Mouse (Mus musculus) thymus, adult 2 months (tissue): ENCODE results near the gene Ribc1. TPM values are rescaled to one million over a fixed set of nuclear protein-coding genes. Genes with fewer than 3 reads are reported as not detected.

Source experiments
- DNase-seq: peaks from one replicate; pipeline ENCODE4 v3.0.0; 2021
- H3K27ac ChIP-seq: fragments of 200-500 bp; 2 replicates; pipeline ENCODE4 v1.5.1; 2012; ENCODE audit warnings: low read length, control low read depth; ENCODE audit not compliant: control insufficient read depth, insufficient read depth
- H3K27me3 ChIP-seq: fragments of 200-500 bp; 2 replicates; pipeline ENCODE4 v1.6.1; 2012; ENCODE audit warnings: mild to moderate bottlenecking, low read length, moderate library complexity, mixed read lengths; ENCODE audit not compliant: control insufficient read depth, insufficient read depth
- H3K36me3 ChIP-seq: fragments of 200-500 bp; 2 replicates; pipeline ENCODE4 v1.6.1; 2012; ENCODE audit warnings: mild to moderate bottlenecking, low read length, moderate library complexity; ENCODE audit not compliant: control insufficient read depth, insufficient read depth
- H3K4me1 ChIP-seq: fragments of 200-500 bp; replicated peaks from 2 replicates; pipeline ENCODE4 v1.6.1; 2012; ENCODE audit warnings: low read length; ENCODE audit not compliant: control insufficient read depth, insufficient read depth
- H3K4me3 ChIP-seq: fragments of 200-500 bp; 2 replicates; pipeline ENCODE4 v1.5.1; 2012; ENCODE audit warnings: mild to moderate bottlenecking, low read length, control low read depth, moderate library complexity; ENCODE audit not compliant: control insufficient read depth, insufficient read depth
- CTCF ChIP-seq: fragments of 200-500 bp; IDR thresholded peaks from 2 replicates; pipeline ENCODE4 v1.5.1; 2012; ENCODE audit warnings: mild to moderate bottlenecking, control low read depth, low read length, moderate library complexity, borderline replicate concordance; ENCODE audit not compliant: control insufficient read depth, poor library complexity, insufficient read depth; ENCODE audit errors: extremely low read depth
- POLR2A ChIP-seq: fragments of 200-500 bp; IDR thresholded peaks from 2 replicates; pipeline ENCODE4 v1.6.1; 2012; ENCODE audit warnings: mild to moderate bottlenecking, low read length, control low read depth, moderate library complexity; ENCODE audit not compliant: control insufficient read depth, poor library complexity, insufficient read depth; ENCODE audit errors: extremely low read depth
- WGBS: fragments of 180-500 bp; shearing (Covaris S2); methylation state at CpG from one replicate; pipeline ENCODE4 v1.1.7; 2018; 5-methylcytosine and 5-hydroxymethylcytosine counted together
- polyA plus RNA-seq: library from polyadenylated mRNA; depleted of rRNA; stranded (reverse); fragments of >200 nt; gene quantifications from 2 replicates; pipeline ENCODE4 v1.2.3, GENCODE M21; 2012

Ribc1 gene
- polyA plus RNA-seq, 1 experiment, result 0.54 TPM

DNA sequence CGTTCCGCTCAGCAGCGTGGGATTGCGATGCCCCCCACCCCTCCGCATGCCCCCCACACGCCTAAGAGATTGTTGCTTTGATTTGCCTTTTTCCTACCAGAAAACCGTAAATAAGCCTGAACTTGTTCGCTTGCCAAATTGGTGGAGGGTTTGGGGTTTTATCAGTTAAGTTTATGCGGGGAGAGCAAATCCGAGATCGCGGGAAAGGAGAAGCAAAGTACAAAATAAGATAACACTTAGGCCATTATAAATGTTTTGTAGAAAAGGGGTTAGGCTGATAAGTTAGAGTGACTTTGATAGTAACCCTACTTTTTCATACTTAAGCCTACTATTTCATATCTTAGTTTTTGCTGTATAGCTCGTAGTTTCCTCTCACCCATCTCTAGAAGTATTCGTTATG lies 1.1 kb upstream of the Ribc1 start:
- peaks cover 5% of the 10 kb centered on the region for H3K4me1 ChIP-seq
- TF ChIP-seq CTCF, result no peak
- TF ChIP-seq POLR2A, result no peak
- 2% methylated on average over 14 of the region's 14 CpGs for WGBS
- H3K4me3 ChIP-seq, result peak overlapping the region; percentile 94
- H3K27ac ChIP-seq, result peak overlapping the region; percentile 21; the same call in 1 of the 2 replicates
- H3K27me3 ChIP-seq, result no peaks in the 10 kb centered on the region
- no peaks in the 10 kb centered on the region for H3K36me3 ChIP-seq
- DNase-seq, result no peak

DNA sequence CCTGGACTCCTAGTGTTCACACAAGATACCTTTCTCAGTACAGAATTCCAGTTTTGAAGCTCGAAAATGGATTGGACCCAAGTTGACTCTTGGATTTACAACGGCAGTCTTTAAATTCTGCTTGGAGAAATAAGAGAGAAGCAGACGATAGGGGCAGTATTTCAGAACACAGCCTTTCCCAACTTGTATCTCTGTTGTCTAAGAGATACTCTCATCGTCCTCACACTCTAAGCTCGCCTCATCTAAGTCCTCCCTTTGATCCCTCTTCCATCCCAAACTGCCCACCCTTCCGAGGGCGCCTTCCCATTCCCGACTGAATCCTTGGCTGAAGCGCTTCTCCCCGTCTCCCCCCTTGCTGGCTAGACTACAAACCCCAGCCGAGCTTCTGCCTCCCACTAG lies 344 bp downstream of the Ribc1 start:
- Histone ChIP-seq H3K27ac (peak overlapping the region; percentile 84), H3K4me3 (peak overlapping the region; percentile 94), H3K27me3 (no peaks in the 10 kb centered on the region), H3K36me3 (no peaks in the 10 kb centered on the region), H3K4me1 (peaks cover 5% of the 10 kb centered on the region)
- WGBS, result 2% methylated on average over 11 of the region's 11 CpGs
- TF ChIP-seq CTCF (no peak), POLR2A (no peak)
- DNase-seq, result no peak

DNA sequence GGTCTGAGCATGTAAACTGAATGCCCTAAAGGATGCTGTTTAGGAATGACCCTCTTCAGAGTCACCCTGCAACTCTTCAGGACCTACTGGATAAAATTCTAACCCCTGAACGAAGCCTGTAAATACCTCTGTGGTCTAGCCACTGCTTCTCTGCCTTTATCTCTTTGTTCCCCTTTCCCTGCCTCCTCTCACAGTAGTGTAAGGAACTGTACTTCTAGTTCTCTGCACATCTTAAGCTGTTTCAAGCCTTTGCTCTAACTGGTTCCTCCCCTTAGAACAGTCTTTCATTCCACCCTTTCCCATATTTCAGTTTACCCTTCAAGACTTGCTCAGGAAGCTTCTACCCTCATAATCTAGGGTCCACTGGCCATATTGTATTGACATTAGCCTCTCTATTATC lies 8.2 kb downstream of the Ribc1 start:
- no peaks in the 10 kb centered on the region for H3K36me3 ChIP-seq
- H3K27me3 ChIP-seq, result no peaks in the 10 kb centered on the region
- WGBS, result 72% methylated on average over 1 of the region's 1 CpGs
- H3K4me3 ChIP-seq, result no peak overlapping the region
- H3K27ac ChIP-seq, result no peak overlapping the region
- DNase-seq, result no peak
- no peaks in the 10 kb centered on the region for H3K4me1 ChIP-seq
- TF ChIP-seq POLR2A, result no peak
- no peak for TF ChIP-seq CTCF

DNA sequence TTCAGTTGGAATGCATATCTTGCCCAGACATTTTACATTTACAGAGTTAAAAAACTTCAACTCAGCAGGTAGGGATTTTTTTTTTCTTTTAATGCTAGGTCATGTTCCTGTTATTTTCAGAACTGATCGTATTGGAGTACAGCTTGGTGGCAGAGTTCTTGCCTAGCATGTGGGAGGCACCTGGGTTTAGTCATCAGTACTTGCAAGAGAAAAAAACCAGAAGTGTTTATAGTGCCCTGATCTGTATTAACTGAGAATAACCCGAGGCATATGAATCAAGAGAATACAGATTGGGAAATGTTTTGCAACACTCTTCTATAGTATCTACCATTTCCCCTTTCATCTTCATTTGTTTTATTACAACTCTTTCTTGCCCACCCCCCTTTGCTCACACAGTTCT lies 13.2 kb downstream of the Ribc1 start:
- H3K36me3 ChIP-seq, result no peaks in the 10 kb centered on the region
- no peak overlapping the region for H3K4me3 ChIP-seq
- no peak for DNase-seq
- TF ChIP-seq CTCF (no peak), POLR2A (no peak)
- H3K27ac ChIP-seq, result no peak overlapping the region
- 31% methylated on average over 2 of the region's 2 CpGs for WGBS
- H3K27me3 ChIP-seq, result no peaks in the 10 kb centered on the region
- H3K4me1 ChIP-seq, result no peaks in the 10 kb centered on the region

DNA sequence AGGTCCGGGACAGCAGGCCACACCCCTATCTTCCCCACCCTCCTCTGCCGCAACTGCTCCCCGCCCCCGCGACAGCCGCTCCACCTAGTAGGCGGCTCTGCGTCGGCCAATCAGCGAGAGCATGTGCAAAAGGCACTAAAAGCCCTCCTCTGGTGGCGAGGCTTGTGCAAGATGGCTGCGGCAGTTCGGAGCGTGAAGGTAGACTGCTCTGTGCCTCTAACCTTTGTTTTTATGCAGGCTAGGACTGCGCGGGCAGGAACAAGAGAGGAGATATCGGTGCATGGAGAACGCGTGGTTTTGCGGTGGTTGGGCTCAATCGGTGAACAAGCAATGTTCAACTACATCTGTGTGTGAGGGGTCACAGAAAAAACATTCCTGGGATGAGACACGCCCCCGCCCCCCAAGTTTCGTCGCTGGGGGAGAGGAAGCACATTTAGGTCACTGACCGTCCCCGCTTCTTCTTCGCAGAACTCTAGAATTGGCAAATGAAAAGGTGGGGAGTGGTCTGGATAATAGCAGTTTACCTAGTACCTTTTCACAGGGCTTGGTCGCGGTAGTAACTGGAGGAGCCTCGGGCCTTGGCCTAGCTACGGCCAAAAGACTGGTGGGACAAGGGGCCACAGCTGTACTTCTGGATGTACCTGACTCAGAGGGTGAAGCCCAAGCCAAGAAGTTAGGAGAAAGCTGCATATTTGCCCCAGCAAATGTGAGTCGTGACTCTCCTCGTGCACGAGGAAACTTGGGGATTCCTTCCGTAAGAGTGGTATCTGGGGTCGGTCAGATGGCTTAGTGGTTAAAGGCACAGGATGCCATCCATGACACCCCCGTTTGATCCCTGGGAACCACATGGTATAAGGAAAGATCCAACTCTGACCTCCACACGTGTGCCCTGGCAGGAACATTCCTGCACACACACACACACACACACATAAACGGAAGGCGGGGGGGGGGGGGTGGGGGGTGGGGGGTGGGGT lies 14.1 kb downstream of the Ribc1 start, which contains the start of gene Hsd17b10:
Gene Hsd17b10, plus strand, starts transcription at position 109 of the 974 bp plus-strand sequence.
- peak within 1 kb of the TSS; percentile 53 for H3K27ac ChIP-seq
- TF ChIP-seq POLR2A (0 out of 2 replicates have a peak, but pooled peaks have one; percentile 47), CTCF (no peak)
- H3K27me3 ChIP-seq, result no peaks in the 10 kb centered on the region
- peak; percentile 73 for DNase-seq
- WGBS, result under 1% methylated on average over 36 of the region's 41 CpGs
- peak within 1 kb of the TSS; percentile 89 for H3K4me3 ChIP-seq
- H3K36me3 ChIP-seq, result no peaks in the 10 kb centered on the region
- H3K4me1 ChIP-seq, result no peaks in the 10 kb centered on the region

DNA sequence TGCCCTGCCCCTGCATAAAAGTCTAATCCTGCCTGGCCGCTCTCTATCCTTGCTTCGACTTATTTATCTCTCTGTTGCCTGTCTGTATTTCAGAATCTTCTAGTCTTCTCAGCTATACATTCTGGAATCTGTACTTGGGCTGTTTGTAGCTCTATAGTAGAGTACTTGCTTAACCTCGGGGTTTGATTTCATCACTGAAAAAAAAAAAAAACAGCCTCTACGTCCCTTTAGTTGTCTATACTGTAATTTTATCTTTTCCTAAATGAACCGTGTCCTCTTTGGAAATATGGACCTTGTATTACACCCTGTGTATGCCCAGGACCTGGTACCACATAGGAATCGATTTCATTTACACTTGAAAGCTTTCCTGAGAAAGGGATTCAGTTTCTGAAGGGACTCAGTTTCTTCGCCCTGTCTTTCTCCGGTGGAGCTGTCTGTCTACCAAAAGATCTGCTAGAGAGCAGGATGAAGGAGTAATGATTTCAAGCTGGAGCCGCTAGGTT lies 14.9 kb downstream of the Ribc1 start:
- Histone ChIP-seq H3K36me3 (no peaks in the 10 kb centered on the region), H3K4me3 (peak overlapping the region; percentile 89), H3K27me3 (no peaks in the 10 kb centered on the region), H3K27ac (no peak overlapping the region), H3K4me1 (no peaks in the 10 kb centered on the region)
- DNase-seq, result no peak
- no peak for TF ChIP-seq CTCF
- no peak for TF ChIP-seq POLR2A
- WGBS, result 17% methylated on average over 9 of the region's 9 CpGs
